Mouse (Mus musculus) heart, adult 8-10 months (tissue): ENCODE results near the gene Dctn2. TPM values are rescaled to one million over a fixed set of nuclear protein-coding genes. Genes with fewer than 3 reads are reported as not detected.
"Not testable (repeated sequence)": the region's sequence is repeated elsewhere in the genome, so short reads cannot be mapped to it uniquely, and the experiment has no call there.

Source experiments
- DNase-seq: peaks from one replicate; pipeline ENCODE4 v3.0.0; 2022; ENCODE audit warnings: low spot score
- total RNA-seq, 4 experiments: library from RNA; stranded (reverse); gene quantifications; 2 replicates each; pipeline ENCODE4 v1.2.4; 2022

Dctn2 gene
- total RNA-seq, 4 experiments from 2014 or later, result 143 to 151 (median 146) TPM

DNA sequence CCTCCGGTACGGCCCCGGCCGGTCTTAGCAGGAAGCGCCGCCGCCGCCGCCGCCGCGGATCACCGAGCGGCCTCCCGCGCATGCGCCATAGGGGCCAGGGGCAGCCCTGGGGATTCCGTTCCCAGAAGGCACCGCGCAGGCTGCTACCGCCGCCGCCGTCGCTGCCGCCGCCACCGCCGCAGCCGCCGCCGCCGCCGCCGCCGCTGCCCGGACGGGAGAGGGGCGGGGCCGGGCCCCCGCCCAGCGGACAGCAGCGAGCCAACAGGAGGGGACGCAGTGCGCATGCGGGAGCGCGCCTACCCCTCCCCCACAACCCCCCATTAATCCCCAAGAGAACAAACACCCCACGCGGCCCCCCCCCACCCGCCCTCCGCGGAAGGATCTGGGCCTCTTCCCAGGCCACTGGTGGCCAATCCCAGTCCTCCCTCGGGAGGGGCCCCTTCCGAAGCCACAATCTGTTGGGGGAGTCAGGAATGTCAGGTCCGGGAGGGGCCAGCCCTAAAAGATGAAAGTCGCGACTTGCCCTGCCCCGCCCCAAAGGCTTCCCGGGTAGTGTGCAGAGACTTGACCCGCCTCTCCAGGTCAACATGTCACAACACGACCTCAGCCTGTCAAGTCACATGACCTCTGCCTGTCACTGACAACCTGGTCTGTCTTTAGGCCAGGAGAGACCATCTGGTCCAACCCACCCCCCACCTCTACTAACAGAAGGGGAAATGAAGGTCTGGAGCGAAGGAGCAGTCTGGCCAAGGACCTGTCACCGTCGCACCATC is 22.8 kb downstream of the Dctn2 start, which contains the start of gene Mbd6:
TSS of gene Mbd6 (minus strand) at position 219 of the 773 bp plus-strand sequence.
- peak; percentile 89 for DNase-seq

DNA sequence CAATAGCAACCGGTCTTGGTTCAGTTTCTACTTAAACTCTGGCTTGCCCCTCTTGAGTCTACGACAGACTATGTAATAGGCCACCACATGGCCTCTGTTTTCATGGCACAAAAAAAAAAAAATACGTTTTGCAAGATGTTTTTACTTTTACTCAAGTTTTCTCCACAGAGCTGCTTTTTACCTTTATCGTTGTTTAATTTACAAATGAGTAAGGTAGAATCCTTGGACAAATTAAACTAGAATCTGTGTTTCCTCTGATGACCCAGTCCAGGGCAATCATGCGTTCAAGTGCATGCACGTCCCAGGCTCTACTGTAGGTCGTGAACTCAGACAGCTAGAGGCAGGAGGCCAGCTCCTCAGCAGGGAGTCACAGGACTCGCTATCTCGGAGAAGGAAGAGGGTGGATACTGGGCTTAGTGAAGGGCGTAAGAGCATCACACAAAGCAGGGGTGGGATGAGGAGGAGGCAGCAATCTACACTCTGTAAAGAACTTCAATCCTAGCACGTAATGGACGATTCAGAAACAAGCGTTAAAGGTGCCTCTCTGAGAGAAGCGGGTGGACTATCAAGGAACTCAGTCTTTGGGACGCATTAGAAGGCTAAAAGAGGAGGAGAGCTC is 23.5 kb downstream of the Dctn2 start:
- peak; percentile 79 for DNase-seq

DNA sequence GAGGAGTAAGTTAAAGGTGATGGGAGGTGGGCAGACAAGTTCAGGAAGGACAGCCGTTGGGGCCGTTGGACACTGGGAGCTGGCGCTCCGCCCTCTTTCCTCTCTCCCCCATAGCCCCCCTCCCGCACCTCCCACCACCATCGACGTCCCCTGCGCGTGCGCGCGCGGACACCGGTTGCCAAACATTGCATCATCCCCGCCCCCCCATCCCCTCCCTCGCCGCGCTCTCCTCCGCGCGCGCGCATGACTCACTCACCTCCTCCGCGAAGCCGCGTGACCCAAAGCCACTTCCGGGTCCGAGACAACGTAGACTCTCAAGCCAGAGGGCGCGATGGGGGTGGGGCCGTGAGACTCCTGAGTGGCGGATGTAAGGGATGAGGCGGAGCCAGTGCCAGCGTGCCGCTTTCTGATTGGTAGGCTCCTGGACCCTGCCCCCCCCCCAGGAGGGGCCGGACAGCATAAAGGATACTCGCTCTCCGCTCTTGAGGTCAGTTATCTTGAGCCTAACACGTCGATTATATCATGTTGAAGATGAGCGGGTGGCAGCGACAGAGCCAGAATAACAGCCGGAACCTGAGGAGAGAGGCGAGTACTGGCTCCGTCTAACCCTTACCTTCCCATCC is 24.2 kb downstream of the Dctn2 start:
- peak; percentile 100 for DNase-seq

DNA sequence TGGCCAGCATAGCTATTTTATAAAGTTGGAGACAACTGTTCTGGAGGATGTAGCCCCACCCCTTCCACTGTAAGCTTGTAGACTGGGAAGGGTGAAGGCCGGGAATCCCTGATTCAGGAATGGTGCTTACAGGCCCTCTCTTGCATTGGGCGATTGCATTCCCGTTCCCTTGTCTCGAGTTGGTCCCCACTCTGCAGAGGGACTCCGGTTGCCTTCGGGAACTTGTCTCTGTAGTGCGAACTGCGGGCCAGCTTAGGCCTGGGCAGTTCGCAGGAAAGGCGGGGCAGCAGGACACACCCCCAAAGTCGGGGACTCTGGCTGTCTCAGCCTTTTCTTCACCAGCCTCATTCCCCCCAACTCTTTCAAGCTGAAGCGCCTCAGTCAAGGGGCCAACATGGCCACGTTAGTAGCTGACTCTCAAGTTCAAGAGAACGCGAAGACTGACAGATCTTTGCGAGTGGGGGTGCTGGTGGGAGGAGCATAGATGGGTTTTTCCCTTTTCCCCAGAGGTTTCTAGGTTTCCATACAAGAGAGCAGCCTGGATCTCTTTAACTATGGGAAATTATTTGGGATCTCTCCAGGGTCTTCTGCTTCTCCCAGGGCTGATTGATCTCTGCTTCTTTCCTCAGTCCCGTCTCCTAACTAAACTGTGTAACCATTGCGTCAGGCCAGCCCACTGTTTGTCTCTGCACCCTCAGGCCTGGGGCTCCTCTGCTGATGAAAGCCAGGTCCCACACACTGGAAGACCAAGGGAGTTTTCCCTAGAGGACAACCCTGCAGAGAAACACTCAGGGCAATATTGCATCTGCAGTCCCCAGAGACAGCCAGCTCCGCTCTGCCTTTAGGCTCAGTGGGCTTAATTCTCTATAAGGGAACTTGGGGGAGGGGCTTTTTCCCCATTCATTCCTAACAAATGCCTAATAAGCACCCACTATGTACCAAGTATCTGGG is 25.0 kb downstream of the Dctn2 start:
- DNase-seq, result no peak

DNA sequence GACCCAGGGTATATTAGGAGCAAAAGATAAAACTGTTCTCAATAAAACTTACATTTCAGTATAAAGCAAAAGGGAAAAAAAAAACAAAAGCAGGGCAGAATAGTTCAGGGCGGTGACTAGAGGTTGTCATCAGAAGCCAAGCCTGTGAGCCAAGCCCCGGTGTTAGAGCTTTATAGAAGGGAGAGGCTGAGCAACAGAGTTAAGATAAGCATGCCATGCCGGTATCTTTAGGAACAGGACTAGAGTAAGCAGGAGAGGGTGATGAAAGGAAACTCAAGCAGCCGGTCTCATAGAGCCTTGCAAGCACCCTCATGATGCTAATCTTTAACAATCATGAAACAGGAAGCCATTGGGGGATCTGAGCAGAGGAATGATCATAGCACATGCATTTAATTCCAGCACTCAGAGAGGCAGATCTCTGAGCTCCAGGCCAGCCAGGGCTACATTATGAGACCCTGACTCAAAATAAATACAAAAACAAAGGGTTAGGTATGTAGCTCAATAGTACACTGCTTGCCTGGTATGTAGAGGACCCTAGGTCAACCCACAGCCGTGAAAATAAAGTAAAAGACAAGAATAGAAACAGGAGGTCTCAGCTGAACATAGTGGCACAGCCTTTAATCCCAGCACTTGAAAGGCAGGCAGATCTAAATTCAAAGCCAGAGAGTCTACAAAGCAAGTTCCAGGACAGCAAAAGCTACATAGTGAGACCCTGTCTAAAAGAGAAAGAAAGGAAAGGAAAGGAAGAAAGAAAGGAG is 25.9 kb downstream of the Dctn2 start:
- no peak for DNase-seq

DNA sequence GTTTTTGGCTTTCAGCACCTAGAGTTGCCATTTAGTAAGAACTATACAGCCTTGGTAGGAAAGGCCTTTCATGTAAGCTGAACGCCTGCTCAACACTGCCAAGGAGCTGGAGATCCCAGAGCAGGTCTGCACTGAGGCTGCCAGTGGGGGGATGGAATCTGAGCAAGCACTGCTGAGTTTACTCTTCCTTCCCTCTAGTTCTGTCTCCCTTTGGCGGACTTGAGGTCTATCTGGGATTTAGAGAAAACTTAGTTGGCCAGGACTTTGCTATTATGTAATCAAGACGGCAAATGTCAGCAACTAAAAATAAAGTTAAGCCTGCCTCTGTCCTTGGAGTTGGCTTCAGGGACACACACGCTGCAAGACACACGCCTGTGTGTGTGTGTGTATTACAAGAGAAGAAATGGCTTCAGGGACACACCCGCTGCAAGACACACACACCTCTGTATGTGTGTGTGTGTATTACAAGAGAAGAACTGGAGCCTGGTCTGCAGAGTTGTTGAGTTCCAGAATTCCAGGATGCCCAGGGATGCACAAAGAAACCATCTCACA is 26.9 kb downstream of the Dctn2 start:
- DNase-seq, result peak; percentile 76

DNA sequence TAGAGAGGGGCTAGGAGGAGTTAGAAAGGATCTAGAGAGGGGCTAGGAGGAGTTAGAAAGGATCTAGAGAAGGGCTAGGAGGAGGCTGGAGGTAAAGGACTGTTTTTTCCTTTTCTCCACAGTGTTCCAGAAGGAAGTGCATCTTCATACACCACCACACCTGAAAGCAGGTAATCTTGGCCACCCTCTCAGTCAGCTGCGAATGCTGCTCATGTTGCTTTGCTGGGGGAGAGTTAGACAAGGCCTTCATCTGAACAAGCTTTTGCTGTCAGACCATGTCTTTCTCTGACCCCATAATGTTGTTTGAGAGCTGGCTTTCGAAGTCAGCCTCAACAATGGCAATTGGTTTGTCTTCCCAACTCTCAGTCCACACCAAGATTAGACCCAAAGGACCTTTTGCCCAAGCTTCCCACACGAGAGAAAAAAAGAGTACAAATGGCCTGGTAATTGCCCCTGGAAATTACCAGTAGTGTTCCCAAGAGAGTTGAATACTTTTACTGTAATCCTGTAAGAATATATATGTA is 27.5 kb downstream of the Dctn2 start:
- no peak for DNase-seq

DNA sequence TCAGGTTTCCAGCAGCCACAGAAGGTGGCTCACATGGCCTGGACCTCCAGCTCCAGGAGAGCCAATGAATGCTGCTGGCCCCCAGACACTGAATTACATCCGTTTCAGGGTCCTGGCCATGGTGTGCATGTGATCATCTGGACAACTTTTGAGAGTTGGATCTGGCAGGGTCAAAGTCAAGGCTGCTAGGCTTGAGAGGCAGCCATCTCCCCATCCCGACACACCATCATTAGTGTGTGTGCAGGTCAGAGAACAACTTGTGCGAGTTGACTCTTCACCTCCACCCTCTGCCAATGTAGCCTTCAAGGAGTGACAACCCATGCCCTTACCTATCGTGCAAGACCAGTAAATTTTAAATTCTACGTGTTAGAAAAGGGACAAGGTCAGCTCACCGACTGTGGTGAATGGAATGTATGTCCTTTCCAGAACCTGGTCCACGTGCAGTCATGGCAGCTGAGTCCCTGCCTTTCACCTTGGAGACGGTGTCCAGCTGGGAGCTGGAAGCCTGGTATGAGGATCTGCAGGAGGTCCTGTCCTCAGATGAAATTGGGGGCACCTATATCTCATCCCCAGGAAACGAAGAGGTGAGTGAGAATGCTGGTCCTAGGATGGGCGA is 28.8 kb downstream of the Dctn2 start:
- no peak for DNase-seq

DNA sequence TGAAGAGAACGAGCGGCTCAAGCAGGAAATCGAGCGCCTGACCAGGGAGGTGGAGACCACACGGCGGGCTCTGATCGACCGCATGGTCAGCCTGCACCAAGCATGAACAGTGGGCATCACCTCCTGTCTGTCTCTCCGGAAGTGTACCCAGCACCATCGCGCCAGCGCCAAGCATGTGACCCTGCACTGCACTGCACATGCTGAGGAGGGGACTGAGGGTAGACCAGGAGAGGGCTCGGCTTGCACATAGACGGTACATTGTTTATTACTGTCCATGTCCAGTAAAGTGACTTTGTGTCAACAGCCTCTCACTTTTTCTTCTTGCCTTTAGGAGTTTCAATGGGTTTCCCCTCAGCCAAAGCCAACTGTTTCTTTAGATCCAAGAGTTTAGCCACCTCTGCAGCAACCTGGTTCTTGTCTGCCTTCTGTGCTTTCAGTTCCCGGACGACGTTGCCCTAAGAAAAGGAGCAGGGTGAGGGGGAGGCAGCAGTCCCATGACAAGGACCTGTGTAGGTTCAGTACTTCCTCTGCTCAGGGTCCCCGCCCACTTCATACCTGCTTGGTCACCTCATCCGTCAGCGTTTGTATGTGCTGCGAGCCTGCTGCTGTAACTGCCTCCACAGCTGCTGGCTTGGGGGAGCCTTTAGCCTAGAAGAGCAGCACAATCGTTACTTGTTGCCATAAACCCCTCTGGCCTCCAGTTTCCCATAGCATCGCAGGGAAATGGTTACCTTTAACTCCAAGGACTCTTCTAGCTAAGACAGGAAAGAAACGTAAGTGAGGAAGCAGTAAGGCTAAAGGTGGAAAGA is 30.0 kb downstream of the Dctn2 start:
- DNase-seq, result no peak

DNA sequence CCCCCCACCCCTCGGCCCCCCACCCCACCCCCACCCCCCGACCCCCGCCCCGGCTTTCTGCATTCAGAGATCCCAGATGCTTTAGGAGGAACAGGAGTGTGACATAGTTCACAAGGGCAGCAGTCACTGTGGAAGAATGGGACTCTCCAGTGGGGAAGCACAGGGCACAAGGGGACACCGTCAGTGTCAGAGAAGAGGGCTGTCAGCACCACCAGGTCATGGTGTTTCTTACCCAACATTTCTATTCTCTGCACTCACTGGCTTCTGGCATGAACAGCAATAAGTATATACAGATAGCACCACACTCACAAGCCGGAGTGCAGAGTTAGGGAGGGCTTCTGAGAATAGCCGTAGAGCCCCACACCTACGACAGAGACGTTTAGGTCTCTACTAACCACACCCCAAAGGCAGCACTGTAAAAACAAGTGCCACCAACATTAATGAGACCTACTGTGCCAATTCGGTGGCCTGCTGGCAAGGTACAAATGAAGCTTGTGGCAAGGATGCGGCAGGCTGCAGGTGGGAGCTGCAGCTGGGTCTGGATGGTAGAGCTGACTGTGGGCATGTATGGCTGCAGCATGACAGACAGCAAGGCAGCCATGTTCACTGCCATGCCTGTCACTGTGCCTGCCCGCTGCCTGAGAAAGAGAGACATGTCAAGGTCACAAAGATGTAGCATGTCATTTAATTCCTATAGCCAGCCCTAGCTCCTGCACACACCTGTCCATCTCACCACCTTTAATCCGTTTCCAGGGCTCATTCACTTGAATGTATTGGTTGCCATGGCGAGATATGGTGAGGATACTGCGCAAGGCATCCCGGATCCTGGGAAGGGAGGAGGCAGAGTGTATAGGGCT is 31.1 kb downstream of the Dctn2 start:
- DNase-seq, result no peak

DNA sequence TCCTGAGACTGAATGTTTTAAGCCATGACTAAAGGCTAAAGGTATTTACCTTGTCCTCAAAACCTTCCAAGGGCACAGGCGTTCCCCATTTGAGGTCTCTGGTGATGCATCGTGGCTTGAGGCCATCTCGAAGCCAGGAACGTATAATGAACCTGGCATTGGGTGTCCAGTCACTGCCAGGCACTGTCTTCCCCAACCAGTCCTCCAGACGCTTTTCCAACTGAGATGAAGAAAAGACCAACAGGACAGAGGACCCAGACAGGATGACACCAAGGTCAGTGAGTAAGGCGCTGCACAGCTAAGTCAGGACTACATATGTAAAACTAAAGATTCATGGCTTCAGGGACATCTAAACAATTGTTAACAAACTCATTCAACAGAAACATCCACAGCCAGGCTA is 34.2 kb downstream of the Dctn2 start:
- no peak for DNase-seq

DNA sequence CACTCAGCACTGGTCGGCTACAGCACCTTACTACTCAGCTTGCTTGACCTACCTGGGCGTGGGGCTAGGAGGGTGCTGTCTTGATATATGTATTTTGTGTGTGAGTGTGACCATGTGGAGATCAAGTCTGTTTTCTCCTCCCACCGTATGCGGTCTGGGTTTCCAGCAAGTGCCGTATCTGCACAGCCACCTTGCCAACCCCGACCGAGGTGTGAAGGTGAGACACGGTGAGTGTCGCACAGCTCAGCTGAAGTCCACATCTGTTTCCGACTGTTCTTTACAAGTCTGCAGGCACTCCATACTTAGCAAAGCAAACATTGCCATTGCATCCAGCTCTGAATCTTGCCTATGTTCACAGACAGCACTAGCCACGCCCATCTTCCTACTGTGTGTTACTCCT is 37.0 kb downstream of the Dctn2 start:
- no peak for DNase-seq

DNA sequence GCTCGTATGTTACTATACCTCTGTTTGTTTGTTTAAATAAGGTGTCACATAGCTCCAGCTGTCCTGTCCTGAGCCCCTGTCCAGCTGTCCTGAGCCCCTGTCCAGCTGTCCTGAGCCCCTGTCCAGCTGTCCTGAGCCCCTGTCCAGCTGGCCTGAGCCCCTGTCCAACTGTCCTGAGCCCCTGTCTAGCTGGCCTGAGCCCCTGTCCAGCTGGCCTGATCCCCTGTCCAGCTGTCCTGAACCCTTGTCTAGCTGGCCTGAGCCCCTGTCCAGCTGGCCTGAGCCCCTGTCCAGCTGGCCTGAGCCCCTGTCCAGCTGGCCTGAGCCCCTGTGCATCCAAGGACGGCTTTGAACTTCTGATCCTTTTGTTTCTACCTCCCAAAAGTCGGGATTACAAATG is 43.0 kb downstream of the Dctn2 start:
- DNase-seq, result not testable (repeated sequence)

DNA sequence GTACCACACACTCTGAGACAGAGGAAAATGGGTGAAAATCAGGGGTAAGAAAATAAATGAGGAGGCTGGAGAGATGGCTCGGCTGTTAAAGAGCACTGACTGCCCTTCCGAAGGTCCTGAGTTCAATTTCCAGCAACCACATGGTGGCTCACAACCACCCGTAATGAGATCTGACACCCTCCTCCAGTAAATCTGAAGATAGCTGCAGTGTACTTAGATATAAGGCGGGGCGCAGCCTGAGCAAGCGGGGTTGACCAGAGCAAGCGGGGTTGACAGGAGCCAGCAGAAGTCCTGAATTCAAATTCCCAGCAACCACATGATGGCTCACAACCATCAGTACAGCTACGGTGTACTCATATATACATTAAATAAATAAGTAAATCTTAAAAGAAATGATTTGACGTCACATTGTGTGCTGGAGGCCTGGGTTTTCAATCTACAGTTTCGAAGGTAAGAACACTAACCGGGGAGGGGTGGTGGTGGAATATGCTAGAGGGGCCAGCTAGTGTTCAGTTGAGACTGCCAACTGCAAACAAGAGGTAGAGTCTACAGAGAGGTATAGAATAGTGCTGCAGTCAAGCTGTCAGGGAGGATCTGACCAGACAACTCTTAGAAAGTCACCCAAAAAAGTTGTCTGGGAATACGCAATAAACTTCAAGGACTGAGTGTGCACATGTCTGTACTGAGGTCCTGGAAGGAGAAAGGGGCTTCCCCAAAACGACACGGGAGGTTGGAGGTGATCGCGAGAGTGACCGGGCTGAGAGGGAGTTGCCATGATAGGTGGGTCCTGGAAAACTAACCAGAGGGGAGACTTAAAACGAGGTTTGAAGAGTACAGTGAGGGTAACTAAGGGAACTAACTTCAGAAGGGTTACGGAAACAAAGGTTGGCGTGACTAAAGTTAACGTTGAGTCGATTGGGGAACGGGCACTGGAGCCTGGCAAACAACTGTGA is 44.6 kb downstream of the Dctn2 start:
- DNase-seq, result no peak

DNA sequence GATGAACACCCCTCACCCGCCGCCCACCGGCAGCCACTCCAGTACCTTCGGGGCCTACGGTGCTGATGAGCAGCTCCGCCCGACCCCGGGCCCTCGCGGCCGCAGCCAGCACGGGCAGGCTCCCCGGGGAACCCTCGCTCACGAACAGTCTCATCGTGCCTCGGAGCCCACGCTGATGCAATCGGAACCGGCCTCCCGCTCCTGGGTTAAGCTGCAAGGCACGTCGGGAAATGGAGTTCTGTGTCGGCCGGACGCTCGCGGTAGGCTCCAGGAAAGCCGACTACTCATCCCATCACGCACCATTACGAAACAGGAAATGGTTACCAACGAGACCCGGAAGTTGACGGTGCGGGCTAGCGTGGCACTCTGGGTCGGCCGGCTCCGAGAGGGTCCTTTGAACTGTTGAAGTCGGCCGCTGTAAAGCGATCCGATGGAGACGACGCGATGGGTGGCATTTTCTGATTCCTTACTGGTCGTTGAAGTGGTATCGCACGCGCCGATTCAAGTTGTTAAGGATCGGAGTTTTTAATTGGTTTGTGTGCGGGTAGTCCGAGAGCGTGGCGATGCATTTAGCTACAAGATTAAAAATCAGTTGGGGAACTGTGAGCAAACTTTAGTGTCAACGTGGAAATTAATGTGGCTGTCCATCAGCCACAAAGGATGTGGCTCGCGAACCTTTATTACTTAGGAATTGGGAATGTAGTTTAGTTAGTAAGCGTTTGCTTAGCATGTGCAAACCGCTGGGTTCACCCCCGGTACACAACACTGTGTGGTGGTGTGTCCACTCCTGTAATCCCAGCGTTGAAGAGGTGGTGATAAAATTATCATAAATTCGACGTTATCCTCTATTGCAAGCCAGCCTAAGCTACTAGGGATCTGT is 45.5 kb downstream of the Dctn2 start, which contains the start of gene Mars:
TSS of gene Mars (minus strand) at position 311 of the 880 bp plus-strand sequence.
- peak; percentile 99 for DNase-seq

DNA sequence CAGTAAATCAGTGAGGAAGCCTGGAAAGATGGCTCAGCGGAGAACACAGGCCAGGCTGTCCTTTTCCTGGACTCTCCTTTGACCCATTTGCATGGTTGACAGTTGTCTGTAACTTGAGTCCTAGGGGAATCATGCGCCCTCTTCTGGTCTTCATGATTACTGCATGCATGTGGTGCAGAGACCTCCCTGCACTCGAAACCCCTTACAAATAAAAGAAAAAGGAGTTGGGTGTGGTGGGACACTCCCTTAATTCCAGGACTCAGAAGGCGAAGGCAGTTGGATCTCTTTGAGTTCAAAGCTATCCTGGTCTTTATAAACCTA is 46.1 kb downstream of the Dctn2 start:
- peak; percentile 89 for DNase-seq
